Mouse (Mus musculus): ENCODE data around the gene Prdm1.

GRCm38 (mm10) chr10:44457791-44458533 is 70.3 kb downstream of the Prdm1 start:
- peak; percentile 76 for TF ChIP-seq ZNF384 (IDR thresholded peaks at IDR 0.05; ENCODE audit: low read depth, low read length)
- TF ChIP-seq ZC3H11A (IDR thresholded peaks at IDR 0.05; ENCODE audit: borderline replicate concordance, low read depth, low read length) = no peak
- no peak for TF ChIP-seq MAFK (IDR thresholded peaks at IDR 0.05; ENCODE audit: insufficient read depth, low read depth, low read length)
